Mouse (Mus musculus) megakaryocyte, adult 5-6 weeks (primary cell): ENCODE data around the gene Mst1r. TPM values are rescaled to one million over a fixed set of nuclear protein-coding genes. Genes with fewer than 3 reads are reported as not detected.
A peak's percentile ranks its signal among the peaks of the same experiment; 100 is the strongest.

ENCODE experiments used
- ATAC-seq: 2 replicates; pipeline ENCODE4 v1.8.0; 2016; ENCODE audit warnings: mild to moderate bottlenecking, inconsistent platforms; ENCODE audit not compliant: poor library complexity, severe bottlenecking
- total RNA-seq, 2 experiments: library from RNA; stranded (forward) in 1 of 2; stranded (reverse) in 1 of 2; fragments of 153-499, 151-499 nt in 1 of 2; fragments of 221-1000, 200-1000 nt in 1 of 2; gene quantifications; 2 replicates each; pipeline versions ENCODE4 v1.2.3 to v1.2.4; 2015 to 2017

Mst1r gene
- total RNA-seq (2015) (0.52 and 0.94 TPM in 2 replicates), total RNA-seq (2017) (2.2 and 2.3 TPM in 2 replicates)

- no peak for ATAC-seq
Observed at GRCm38 (mm10) chr9:107906252-107906966, at the start of gene Mst1r. Mst1r (plus strand) TSS chr9:107906873.

- no peak for ATAC-seq
Observed at GRCm38 (mm10) chr9:107858343-107858742, 48.3 kb upstream of the Mst1r start.

- ATAC-seq = no peak
Observed at GRCm38 (mm10) chr9:107864493-107864892, 42.2 kb upstream of the Mst1r start.

GRCm38 (mm10) chr9:107866081-107866480 lies 40.6 kb upstream of the Mst1r start:
- no peak for ATAC-seq

- ATAC-seq = peak; percentile 99
Observed at GRCm38 (mm10) chr9:107872350-107873098, 34.1 kb upstream of the Mst1r start.

GRCm38 (mm10) chr9:107873137-107873536 lies 33.5 kb upstream of the Mst1r start, which contains the start of gene Rbm6:
Rbm6 (minus strand) TSS chr9:107873237.
- ATAC-seq = no peak

GRCm38 (mm10) chr9:107880411-107880810 lies 26.3 kb upstream of the Mst1r start:
- ATAC-seq = no peak

- ATAC-seq = peak; percentile 99
Observed at GRCm38 (mm10) chr9:107887804-107888266, 18.8 kb upstream of the Mst1r start, which contains the start of gene Mon1a. Mon1a (plus strand) TSS chr9:107888151.

- ATAC-seq = 0 out of 2 replicates have a peak, but pooled peaks have one; percentile 19
Observed at GRCm38 (mm10) chr9:107888267-107888850, 18.3 kb upstream of the Mst1r start.

GRCm38 (mm10) chr9:107890260-107890659 lies 16.4 kb upstream of the Mst1r start:
- no peak for ATAC-seq

- ATAC-seq = no peak
Observed at GRCm38 (mm10) chr9:107891023-107891422, 15.7 kb upstream of the Mst1r start.

- no peak for ATAC-seq
Observed at GRCm38 (mm10) chr9:107898563-107898962, 8.1 kb upstream of the Mst1r start.

- no peak for ATAC-seq
Observed at GRCm38 (mm10) chr9:107899855-107900254, 6.8 kb upstream of the Mst1r start.

GRCm38 (mm10) chr9:107900840-107901626 lies 5.6 kb upstream of the Mst1r start:
- no peak for ATAC-seq

GRCm38 (mm10) chr9:107901627-107901914 lies 5.1 kb upstream of the Mst1r start:
- no peak for ATAC-seq

GRCm38 (mm10) chr9:107904726-107905125 lies 1.9 kb upstream of the Mst1r start:
- ATAC-seq = peak; percentile 90

GRCm38 (mm10) chr9:107906967-107907800 lies 511 bp downstream of the Mst1r start:
- ATAC-seq = no peak

GRCm38 (mm10) chr9:107907801-107908120 lies 1.1 kb downstream of the Mst1r start:
- ATAC-seq = no peak

- ATAC-seq = peak; percentile 55
Observed at GRCm38 (mm10) chr9:107908410-107909158, 1.9 kb downstream of the Mst1r start.
